Mouse (Mus musculus) ovary, postnatal 14 days (tissue): ENCODE results near the gene Lsamp.

Experiments used
- DNase-seq: peaks from one replicate; pipeline ENCODE4 v3.0.0; 2022; ENCODE audit warnings: low spot score

Lsamp gene

DNA sequence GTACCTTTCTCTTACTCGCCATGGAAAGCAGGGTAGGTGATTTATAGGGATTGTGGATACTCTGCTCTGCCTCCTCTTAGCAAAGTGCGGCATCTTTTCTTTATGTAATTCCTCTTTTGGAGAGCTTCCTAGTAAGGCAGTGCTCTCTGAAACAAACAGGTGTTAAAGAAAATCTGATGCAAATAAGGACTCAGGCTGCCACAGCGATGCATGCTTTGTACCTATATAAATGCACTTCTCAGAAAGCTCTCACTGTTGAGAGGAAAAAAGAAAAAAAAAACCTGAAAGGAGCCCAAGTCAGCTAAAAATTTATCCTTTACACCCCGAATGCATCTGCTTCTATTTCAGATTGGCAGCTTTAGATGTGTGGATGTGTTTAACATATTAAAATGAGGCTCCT lies 2095.4 kb downstream of the Lsamp start:
- DNase-seq: no peak

DNA sequence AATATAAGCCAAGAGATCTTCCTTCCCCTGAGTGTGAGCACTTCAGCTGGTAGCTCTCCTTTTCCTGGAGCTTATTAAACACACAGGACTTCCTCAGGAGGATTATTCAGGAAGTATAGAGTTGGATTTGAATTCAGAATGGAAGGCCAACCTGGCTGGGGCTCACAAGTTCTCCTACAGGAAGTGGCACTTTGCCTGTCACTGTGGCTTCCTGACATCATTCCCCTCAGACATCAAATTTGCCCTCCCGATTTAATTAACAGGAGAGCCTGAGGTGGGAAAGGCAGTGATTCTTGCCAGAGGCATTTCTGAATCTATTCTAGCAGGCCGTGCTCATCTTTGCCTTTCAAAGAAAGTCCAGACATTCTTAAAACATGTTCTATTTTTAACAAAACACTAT lies 2097.4 kb downstream of the Lsamp start:
- no peak for DNase-seq

DNA sequence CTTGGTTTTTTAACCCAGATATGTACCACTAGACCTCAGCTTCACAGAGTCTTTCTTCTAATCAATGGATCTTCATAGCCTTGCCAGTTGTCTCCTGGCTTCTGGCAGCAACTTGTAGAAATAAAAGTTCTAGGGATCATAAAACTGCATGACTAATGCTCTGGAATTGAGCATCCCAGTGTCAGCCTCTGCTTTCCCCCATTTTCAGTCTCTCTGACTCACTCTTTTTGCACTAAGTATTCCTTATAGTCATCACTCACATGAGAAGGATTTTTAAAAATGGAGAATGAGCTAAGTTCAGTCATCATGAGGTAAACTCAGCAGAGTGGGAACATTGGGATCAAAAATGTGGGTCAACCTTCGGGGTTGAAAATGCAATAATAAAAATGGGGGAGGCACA lies 2113.3 kb downstream of the Lsamp start:
- DNase-seq: no peak

DNA sequence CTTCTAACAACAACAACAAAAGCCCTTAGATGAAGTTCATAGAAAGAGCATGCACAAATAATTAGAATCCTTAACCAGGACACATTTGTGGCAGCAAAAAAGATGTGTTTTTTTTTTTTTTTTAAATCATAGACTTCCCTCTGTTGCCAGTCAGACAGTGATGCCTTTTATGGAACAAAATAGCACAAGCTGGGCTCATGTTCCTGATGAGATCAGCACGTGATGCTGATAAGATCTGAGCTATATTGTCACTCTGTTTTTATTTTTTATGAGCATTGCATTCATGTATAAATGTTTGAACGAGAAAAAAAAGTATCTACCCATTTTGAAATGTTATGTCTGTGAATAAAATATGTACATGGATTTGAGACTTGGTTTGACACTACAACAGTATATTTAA lies 2118.0 kb downstream of the Lsamp start:
- DNase-seq: no peak

DNA sequence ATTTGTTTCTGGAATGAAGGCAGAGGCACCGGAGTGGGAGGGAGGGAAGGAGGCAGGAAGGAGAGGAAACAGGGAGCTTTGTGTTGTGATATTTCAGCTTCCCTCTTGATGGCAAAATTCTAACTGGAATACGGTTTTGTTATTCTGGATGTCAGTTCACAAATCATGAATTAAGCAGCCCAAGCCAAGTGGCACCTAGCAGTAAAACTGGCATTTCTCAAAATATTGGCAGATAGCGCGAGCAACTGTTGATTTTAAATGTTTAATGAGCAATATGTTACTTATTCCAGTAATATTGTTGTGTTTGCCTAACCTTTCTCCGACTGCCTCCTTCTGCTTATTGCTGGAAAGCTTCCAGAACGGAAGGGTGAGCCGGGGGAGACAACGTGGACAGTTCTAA lies 2118.5 kb downstream of the Lsamp start:
- DNase-seq: no peak

DNA sequence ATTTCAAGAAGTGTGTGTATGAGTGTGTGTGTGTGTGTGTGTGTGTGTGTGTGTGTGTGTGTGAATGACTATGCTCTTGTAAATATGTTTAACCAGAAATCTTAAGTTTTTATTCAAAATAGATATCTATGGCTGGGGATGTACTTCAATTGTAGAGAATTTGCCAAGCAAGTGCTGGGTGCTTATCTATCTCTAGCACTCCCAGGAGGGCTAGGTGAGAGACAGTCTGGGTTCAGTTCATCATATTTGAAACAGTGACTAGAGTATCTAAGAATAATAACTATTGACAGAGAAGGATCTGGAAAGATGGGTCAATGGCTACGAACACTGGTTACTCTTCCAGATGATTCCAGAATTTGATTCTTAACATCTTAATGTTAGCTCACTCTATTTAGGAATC lies 2128.1 kb downstream of the Lsamp start:
- DNase-seq: no peak

DNA sequence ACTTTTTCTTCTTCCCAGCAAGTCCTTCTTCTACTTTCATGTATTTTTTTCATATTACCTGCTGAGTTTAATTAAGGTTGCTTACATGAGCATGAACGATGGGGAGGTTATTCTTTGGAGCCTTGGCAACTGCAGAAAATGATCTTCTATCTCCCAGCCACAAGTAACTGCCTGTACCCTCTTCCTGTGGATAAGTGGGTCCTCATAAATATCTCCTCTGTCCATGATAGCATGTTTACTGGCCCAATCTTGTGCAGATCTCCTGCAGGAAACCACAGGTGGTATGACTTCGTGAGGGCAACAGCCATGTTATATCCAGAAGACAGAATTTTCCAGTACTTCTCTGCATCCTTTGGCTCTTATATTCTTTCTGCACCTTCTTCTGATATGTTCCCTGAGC lies 2129.1 kb downstream of the Lsamp start:
- DNase-seq: no peak

DNA sequence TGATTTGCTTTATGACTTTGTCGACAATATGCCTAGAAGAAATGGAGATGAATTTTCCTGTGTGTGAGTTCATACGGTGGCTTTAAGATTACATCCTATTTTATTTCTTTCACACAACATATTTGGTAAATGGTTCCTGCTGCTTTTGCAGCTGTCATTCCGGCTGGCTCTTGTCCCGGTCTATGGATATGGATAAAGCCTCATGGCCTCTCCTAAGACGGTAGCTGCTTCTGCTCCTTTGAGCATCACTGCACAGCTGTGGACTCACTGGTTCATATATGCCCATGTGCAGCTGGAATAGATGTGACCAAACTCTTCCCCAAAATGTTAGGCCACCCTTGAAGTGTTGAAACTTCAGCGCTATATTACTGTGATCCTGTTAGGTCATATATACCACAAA lies 2137.6 kb downstream of the Lsamp start:
- DNase-seq: no peak

DNA sequence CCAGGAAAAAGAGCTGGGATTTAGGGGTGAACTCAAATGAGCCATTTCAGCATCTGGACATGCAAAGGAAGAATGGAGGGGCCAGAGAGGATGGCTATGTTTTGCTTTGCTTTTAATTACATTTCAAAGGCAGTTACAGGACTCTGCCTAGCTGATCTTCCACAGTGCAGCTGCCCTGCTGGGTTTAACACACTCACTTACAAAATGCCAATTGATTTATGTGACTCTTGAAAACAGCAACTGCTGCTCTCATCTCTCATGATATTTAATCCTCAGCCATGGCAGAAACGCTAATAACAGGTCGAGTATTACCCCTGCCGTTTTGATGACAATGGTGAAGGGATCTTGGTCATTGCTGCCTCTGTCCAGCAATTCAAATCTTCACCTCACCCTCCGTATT lies 2139.7 kb downstream of the Lsamp start:
- DNase-seq: no peak

DNA sequence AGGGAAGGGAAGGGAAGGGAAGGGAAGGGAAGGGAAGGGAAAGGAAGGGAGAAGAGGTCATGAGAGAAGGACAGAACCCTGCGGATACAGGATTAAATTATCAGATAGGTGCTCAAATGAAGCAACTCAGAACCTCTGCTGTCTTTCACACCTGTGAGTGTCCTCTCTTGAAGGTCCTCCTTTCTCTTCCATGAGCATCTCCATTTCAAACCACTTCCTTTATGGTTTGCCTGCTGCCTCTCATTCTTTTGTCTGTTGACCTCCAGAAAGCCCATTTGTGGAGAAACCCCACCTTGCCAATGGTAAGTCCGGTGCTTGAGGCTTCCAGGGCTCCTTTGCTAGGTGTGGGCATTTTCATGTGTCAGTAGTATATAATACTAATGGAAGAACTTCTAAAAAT lies 2141.9 kb downstream of the Lsamp start:
- DNase-seq: no peak

DNA sequence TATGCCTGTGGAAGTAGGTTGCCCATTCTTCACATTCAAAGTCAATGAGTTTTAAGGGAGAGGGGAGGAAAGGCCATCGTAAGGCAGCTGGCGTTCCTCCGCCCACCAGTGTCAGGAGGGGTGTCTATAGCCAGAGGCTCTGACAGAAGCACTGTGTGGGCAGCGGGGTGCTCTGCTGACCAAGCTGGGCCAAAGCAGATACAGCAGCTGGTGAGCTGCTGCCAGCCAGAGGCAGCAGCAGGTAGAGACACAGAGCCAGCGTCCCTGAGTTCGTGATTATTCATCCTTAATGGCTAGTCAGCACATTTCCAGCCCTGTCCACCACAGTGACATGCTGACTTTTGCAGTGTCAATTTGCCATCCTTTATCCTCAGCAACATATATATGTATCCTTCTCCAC lies 2163.0 kb downstream of the Lsamp start:
- no peak for DNase-seq

DNA sequence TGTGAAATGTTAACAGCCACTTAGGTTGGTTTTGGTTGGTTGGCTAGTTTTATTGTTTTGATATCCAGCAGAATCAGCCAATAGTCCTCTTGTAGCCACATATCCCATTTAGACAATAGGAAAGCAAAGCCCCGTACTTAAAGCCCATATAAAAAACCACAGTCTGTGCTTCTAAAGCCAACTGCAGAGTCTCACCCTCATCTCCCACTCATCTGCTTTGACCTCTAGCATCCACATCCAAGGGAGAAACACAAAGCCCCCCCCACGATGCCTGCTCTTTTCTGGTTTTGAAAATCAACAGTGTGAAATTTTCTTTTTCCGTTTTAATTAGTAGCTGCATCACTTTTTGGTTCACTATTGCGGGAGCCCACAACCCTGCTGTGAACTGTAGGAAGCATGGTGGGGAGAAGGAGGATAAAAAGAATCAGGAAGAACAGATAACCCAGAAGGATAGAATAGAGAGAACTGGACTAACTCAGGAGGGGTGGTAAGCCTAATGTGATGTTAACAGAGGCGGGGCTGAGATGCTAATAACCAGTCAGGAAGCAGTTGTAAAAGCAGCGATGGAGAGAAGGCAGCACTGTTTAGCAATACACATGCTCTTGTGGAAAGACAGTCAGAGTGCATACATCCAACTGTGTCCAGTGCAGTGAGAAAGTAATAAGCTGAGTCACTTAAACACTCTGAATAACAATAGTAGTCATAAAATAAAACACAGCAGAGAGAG lies 2165.2 kb downstream of the Lsamp start:
- DNase-seq: no peak

DNA sequence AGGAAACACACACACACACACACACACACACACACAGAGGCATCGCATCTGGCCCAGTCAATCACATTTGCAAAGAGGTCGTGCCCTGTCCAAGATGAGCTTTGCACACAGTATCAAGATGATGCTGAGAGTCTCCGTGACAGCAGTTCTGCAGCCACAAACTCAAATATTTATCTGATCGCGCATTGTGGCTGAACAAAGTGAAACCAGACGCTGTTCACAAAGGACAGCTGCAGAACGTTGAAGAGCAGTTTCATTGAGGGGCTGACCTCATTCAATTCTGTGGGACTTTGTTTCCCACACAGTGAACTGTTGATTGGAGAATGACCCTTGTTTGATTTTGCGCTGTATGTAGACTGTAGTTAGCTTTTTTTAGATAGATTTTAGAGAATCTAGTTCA lies 2168.5 kb downstream of the Lsamp start:
- DNase-seq: no peak

DNA sequence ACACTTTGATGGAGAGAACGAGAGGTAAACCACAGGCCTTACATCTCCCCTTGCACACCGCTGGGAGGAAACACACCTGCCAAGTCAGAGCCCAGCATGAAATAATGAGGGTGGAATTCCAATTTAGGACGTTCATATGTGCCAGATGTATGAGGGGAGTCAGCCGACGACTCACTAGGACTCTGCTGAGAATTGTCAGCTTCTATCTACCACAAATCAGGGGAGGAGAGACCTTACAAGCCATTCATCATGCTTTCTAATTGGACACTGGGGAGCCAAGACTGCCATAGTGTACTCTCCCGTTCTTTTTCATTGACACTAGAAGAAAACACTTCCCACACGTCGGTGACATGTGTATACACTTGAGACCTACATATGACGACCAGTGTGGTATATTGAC lies 2173.7 kb downstream of the Lsamp start:
- no peak for DNase-seq

DNA sequence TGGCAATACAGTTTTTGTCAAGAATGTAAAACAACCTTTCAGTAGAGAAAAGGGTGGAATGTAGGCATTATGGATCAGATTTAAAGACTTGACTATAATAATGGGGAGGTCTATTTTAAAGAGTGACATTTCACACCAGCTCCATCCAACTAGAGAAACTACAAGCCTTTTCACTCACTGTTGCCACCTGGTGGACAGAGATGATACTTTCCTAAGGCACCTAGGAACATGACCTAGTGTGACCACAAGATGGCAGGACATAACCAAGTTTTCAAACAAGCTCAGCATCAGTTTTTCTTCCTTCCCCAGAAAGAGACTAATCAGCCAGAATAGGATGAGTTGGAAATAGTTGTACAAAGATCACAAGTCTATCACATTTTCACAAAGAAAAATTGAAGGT lies 2180.8 kb downstream of the Lsamp start:
- DNase-seq: peak; percentile 81

DNA sequence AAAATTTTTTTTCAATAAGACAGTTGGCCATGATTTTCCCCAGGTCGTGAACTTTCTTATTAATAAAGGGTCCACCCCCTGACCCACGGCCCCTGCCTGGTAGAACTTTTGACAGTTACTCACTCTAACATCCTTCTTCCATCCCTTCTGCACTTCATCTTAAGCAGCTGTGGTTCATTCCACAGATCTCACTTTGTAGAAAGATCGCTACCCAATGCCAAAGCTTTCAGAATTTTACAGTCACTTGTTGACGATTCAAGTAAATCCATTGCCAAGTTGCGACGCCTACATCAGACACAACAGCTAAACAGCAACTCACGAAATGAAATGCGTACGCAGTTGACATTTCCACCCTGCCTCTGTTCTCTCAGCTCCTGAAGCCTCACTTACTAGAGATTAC lies 2184.1 kb downstream of the Lsamp start:
- no peak for DNase-seq

DNA sequence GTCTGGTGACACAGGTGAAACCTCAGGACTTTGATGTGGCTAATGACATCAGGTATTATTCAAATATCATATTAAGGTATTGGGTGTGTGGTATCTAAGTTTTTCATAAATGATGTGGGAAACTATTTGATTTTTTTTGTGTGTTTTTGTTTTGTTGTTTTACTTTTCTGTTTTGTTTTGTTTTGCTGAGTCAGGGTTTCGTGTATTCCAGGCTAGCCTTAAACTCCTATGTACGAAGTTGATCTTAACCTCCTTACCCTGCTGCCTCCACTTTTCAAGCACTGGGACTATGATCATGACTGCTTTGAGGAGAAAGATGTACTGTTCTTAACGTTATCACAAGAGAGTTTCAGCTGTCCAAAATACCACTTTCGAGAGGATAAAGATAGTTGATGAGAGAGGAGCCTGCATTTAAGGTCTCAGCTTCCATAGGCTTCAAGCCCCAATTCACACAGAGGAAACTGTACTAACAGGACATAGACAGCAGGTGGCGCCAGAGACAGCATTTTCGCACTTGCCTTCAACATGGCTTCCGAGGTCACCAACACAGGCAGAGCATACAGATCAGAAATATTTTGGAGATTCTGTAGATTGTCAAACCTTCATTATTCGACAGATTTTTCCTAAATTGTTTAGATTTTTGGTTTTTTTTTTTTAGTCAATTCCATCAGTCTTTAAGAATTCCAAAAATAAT lies 2185.4 kb downstream of the Lsamp start:
- DNase-seq: peak; percentile 64

DNA sequence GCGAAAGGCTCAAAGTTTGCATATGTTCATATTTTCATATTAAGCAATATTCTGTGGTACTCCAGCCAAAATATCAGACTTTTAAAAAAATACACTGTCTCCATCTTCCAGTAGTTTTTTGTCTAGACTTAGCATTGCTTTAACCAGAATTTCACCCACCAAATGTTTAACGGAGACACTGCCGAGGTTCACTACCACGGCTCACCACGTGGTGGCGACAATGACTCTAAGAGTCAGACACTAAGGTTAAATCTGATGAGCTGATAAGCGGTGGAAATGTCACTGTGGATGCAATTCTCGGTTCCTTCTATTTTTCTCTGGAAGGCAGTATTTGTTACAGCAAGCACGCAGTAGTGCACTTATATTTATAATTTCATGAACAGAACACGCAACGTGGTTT lies 2188.3 kb downstream of the Lsamp start:
- DNase-seq: peak; percentile 60

DNA sequence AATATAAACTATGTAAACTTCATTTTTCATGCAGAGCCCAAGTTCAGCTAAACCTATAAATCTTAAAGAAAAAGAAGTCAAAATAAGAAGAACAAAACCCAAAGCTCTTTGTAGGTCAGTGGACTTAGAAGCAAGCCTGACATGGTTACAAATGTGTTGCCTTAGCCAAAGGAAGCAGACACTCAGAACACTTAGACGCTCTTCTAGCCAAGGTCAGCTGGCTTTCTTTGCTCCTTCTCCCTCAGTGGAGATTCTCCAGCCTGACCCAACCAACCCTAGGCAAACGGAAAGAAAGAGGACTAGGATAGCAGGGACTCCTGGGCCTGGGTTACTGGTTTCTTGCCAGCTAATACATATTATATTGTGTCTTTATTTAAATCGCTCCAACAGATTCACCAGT lies 2194.7 kb downstream of the Lsamp start:
- DNase-seq: no peak

DNA sequence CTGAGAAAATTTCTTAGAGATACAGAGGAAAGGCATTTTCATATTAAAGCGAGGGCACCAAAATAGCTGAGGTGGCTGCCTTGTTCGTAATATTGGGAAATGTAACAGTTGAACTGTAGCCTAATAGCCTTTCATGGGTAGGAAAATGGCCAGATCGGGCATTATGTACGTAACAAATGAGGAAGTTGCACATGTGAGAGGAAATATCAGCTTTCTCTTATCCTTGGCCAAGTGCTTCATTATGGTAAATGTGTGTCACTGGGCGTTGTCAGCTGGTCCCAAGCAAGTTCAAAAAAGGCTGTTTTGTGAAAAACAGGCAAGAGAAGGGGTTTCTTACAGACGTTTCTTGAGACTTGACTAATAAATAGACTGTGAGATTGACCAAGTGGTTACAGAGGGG lies 2195.9 kb downstream of the Lsamp start:
- no peak for DNase-seq

DNA sequence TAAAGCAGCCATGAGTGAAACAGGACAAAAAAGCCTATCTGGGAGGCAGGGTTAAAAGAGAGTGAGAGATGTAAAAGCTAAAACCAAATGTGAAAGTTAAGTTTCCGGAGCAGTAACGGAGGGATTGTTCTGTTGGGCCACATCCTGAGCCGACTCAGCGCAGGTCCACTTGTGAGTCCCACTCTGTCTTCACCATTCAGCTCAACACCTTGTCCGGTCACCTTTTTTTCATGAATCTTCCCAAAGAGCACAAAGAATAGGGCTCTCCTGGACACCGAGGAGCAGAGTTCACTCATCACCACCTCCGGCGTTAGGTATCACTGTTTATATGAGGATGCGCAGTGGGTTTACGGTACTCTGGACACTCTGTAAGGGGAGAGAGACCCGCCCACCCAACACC lies 2196.3 kb downstream of the Lsamp start:
- no peak for DNase-seq

DNA sequence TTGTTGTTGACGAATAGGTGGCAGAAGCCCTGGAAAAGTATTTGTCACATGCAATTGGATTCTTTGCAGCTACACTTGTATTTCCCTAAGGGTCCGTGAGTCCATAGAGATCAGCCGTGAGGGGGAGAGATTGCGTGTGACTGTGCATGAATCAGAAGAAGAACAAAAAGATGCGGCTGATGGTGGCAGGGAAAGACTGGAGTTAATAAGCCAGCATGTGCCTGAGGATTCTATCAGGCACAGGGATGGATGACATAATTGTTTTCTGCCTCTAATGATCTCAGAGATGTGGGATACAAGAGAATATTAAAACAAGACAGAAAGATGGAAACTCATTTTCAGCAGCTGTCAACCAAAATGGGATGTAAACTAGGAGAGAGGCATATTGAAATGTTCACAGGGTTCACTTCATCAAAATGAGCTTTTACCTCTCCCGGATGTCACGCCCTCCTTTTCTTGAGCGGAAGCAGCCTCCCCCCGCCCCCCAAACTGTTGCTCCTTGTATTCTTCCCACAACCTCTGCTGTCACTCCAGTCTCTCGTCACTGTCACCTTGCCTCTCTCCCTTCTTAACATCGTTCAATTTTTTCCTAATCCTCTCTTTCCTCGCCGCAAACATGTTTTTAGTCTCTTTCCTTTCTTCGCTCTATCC lies 2205.4 kb downstream of the Lsamp start:
- DNase-seq: no peak
